Mouse (Mus musculus) bone marrow, adult 2 months (tissue): ENCODE measurements around the gene Fkbp11.

Source experiments
- CTCF ChIP-seq: fragments of 200-500 bp; IDR thresholded peaks from 2 replicates; pipeline ENCODE4 v1.5.1; 2011; ENCODE audit warnings: low read length, control low read depth; ENCODE audit not compliant: control insufficient read depth, insufficient read depth
- POLR2A ChIP-seq: fragments of 200-500 bp; IDR thresholded peaks from 2 replicates; pipeline ENCODE4 v1.6.1; 2011; ENCODE audit warnings: low read depth, mild to moderate bottlenecking, control low read depth, low read length, borderline replicate concordance; ENCODE audit not compliant: control insufficient read depth

GRCm38 (mm10) chr15:98675634-98676250 is 52.3 kb downstream of the Fkbp11 start:
- TF ChIP-seq CTCF (no peak), POLR2A (no peak)
